Mouse (Mus musculus) small intestine, adult 2 months (tissue): ENCODE data around the gene Gm45713. TPM values are rescaled to one million over a fixed set of nuclear protein-coding genes. Genes with fewer than 3 reads are reported as not detected.
"Not testable (repeated sequence)": the region's sequence is repeated elsewhere in the genome, so short reads cannot be mapped to it uniquely, and the experiment has no call there.

Experiments used
- H3K27ac ChIP-seq: fragments of 200-500 bp; 2 replicates; pipeline ENCODE4 v1.5.1; 2012; ENCODE audit warnings: low read depth, low read length, control low read depth, inconsistent platforms; ENCODE audit not compliant: insufficient read depth
- H3K27me3 ChIP-seq: fragments of 200-500 bp; 2 replicates; pipeline ENCODE4 v1.6.1; 2012; ENCODE audit warnings: mild to moderate bottlenecking, moderate library complexity, low read length, inconsistent platforms; ENCODE audit not compliant: control insufficient read depth, insufficient read depth
- H3K36me3 ChIP-seq: fragments of 200-500 bp; 2 replicates; pipeline ENCODE4 v1.6.1; 2012; ENCODE audit warnings: mild to moderate bottlenecking, low read length, control low read depth, inconsistent platforms; ENCODE audit not compliant: control insufficient read depth, insufficient read depth
- H3K4me1 ChIP-seq: fragments of 200-500 bp; 2 replicates; pipeline ENCODE4 v1.6.1; 2012; ENCODE audit warnings: low read length, inconsistent platforms, mixed read lengths; ENCODE audit not compliant: control insufficient read depth, insufficient read depth, insufficient read length
- H3K4me3 ChIP-seq: fragments of 200-500 bp; 2 replicates; pipeline ENCODE4 v1.5.1; 2012; ENCODE audit warnings: low read depth, mild to moderate bottlenecking, control low read depth, inconsistent platforms, low read length, moderate library complexity
- CTCF ChIP-seq: fragments of 200-500 bp; IDR thresholded peaks from 2 replicates; pipeline ENCODE4 v1.5.1; 2012; ENCODE audit warnings: low read depth, mild to moderate bottlenecking, control low read depth, inconsistent platforms, low read length, moderate library complexity, mixed read lengths; ENCODE audit not compliant: insufficient replicate concordance, insufficient read length; ENCODE audit errors: extremely low read depth
- POLR2A ChIP-seq: fragments of 200-500 bp; IDR thresholded peaks from 2 replicates; pipeline ENCODE4 v1.6.1; 2012; ENCODE audit warnings: low read depth, mild to moderate bottlenecking, control low read depth, inconsistent platforms, low read length, moderate library complexity
- WGBS: fragments of 180-500 bp; shearing (Covaris S2); methylation state at CpG from one replicate; pipeline ENCODE4 v1.1.7; 2018; 5-methylcytosine and 5-hydroxymethylcytosine counted together
- polyA plus RNA-seq: library from polyadenylated mRNA; depleted of rRNA; stranded (reverse); fragments of >200 nt; gene quantifications from 2 replicates; pipeline ENCODE4 v1.2.3, GENCODE M21; 2012

Gene Gm45713
- polyA plus RNA-seq, 1 experiment = 1.5 TPM

- Histone ChIP-seq H3K36me3 (no peaks in the 10 kb centered on the region), H3K27me3 (no peaks in the 10 kb centered on the region), H3K4me1 (peaks cover 2% of the 10 kb centered on the region; the same call in 1 of the 2 replicates), H3K4me3 (no peak overlapping the region), H3K27ac (no peak overlapping the region)
- TF ChIP-seq CTCF (no peak), POLR2A (no peak)
- WGBS = 27% methylated on average over 3 of the region's 3 CpGs
Observed at GRCm38 (mm10) chr7:45112529-45112928, 23.5 kb downstream of the Gm45713 start.

GRCm38 (mm10) chr7:45111940-45112339 lies 24.1 kb downstream of the Gm45713 start:
- peaks cover 2% of the 10 kb centered on the region; the same call in 1 of the 2 replicates for H3K4me1 ChIP-seq
- no peak overlapping the region for H3K27ac ChIP-seq
- no peaks in the 10 kb centered on the region for H3K27me3 ChIP-seq
- no peak for TF ChIP-seq CTCF
- no peak for TF ChIP-seq POLR2A
- WGBS = 61% methylated on average over 2 of the region's 2 CpGs
- no peaks in the 10 kb centered on the region for H3K36me3 ChIP-seq
- H3K4me3 ChIP-seq = no peak overlapping the region

GRCm38 (mm10) chr7:45110089-45110488 lies 25.9 kb downstream of the Gm45713 start:
- H3K27me3 ChIP-seq, H3K36me3 ChIP-seq, H3K27ac ChIP-seq, H3K4me3 ChIP-seq: not testable (repeated sequence)
- WGBS = 91% methylated on average over 4 of the region's 4 CpGs
- H3K4me1 ChIP-seq = peaks cover 13% of the 10 kb centered on the region; the same call in 1 of the 2 replicates

GRCm38 (mm10) chr7:45107052-45107645 lies 28.9 kb downstream of the Gm45713 start:
- Histone ChIP-seq H3K27me3 (no peaks in the 10 kb centered on the region), H3K27ac (no peak overlapping the region), H3K36me3 (no peaks in the 10 kb centered on the region), H3K4me3 (no peak overlapping the region), H3K4me1 (peaks cover 28% of the 10 kb centered on the region)
- TF ChIP-seq POLR2A (no peak), CTCF (no peak)
- WGBS = 85% methylated on average over 5 of the region's 5 CpGs

DNA sequence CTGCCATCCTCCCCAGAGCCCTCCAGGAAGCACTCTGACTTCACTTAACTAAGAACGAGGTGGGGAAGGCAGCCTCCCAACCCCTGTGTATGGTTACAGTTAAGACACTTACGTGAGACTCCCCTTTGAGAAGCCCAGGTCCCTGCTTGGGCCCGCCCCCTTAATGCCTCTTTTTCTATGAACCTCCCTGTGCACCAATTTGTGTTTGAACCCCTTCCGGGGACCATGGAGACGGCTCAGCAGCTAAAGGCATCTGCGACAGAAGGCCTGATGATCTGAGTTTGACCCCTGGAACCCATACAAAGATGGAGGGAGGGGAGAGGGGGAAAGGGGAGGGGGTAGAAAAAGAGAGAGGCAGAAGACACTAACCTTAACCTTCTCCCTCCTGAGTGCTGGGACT lies 29.6 kb downstream of the Gm45713 start:
- Histone ChIP-seq H3K4me1 (peaks cover 31% of the 10 kb centered on the region), H3K36me3 (0 out of 2 replicates have a peak, but pooled peaks cover 2% of the 10 kb centered on the region), H3K4me3 (no peak overlapping the region), H3K27me3 (no peaks in the 10 kb centered on the region), H3K27ac (peak overlapping the region; percentile 99; the same call in 1 of the 2 replicates)
- 86% methylated on average over 6 of the region's 6 CpGs for WGBS
- TF ChIP-seq CTCF (no peak), POLR2A (no peak)

DNA sequence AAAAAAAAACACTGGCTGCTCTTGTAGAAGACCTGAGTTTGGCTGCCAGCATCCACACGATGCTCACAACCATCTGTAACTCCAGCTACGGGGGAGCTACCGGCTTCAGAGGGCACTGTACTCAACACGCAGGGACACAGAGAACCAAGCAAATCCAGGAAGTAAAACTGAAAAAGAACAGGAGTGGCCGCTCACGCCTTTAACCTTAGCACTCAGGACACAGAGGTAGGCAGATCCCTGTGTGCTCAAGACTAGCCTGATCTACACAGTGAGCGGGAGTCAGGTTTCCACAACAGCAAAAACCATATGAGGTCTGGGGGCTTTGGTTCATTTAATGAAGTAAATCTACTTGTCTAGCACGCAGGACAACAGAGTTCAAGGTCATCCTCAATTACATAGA lies 30.5 kb downstream of the Gm45713 start:
- 32% methylated on average over 8 of the region's 8 CpGs for WGBS
- Histone ChIP-seq H3K4me3 (no peak overlapping the region), H3K4me1 (peaks cover 31% of the 10 kb centered on the region), H3K27ac (peak overlapping the region; percentile 99), H3K27me3 (no peaks in the 10 kb centered on the region), H3K36me3 (0 out of 2 replicates have a peak, but pooled peaks cover 2% of the 10 kb centered on the region)
- TF ChIP-seq CTCF = no peak
- peak; percentile 19; the same call in 1 of the 2 replicates for TF ChIP-seq POLR2A

- H3K4me3 ChIP-seq = no peak overlapping the region
- peaks cover 31% of the 10 kb centered on the region for H3K4me1 ChIP-seq
- H3K36me3 ChIP-seq = 0 out of 2 replicates have a peak, but pooled peaks cover 2% of the 10 kb centered on the region
- H3K27ac ChIP-seq = peak overlapping the region; percentile 99
- H3K27me3 ChIP-seq = no peaks in the 10 kb centered on the region
- no peak for TF ChIP-seq CTCF
- no peak for TF ChIP-seq POLR2A
- WGBS = 80% methylated on average over 5 of the region's 5 CpGs
Observed at GRCm38 (mm10) chr7:45104941-45105340, 31.1 kb downstream of the Gm45713 start.
